Mouse (Mus musculus): ENCODE data around the gene Scarb1. TPM values are rescaled to one million over a fixed set of nuclear protein-coding genes. Genes with fewer than 3 reads are reported as not detected.

Gene Scarb1
- polyA plus RNA-seq, 1 experiment from 2014 or later = 58.0 TPM

DNA sequence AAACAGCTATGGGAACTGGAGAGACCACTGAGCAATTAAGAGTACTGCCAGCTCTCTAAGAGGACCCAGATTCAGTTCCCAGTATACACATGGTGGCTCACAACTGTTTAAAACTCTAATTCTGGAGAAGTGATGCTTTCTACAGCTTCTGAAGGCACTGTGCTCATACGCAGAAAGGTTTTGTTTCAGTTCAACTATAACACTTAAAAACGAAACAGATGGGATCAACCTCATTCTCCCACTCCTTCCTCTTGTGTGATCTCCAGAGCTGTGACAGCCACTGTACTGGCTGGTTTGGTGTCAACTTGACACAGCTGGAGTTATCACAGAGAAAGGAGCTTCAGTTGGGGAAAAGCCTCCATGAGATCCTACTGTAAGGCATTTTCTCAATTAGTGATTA, 35.0 kb upstream of the Scarb1 start:
- Histone ChIP-seq H3K9me3 (ENCODE audit: low read depth, low read length) (no peaks in the 10 kb centered on the region), H3K27me3 (ENCODE audit: insufficient read depth, low read length) (no peaks in the 10 kb centered on the region), H3K4me2 (no peak overlapping the region), H3K36me3 (ENCODE audit: insufficient read depth) (no peaks in the 10 kb centered on the region), H3K4me1 (ENCODE audit: insufficient read depth) (no peaks in the 10 kb centered on the region), H3K4me3 (ENCODE audit: low read depth, low read length) (no peak overlapping the region), H3K27ac (ENCODE audit: low read depth) (no peak overlapping the region), H3K9ac (no peak overlapping the region)
- WGBS = 86% methylated on average over 2 of the region's 2 CpGs
- ATAC-seq (ENCODE audit: insufficient read depth) (no peak), DNase-seq (no peak)
- TF ChIP-seq CTCF (IDR thresholded peaks at IDR 0.05; ENCODE audit: low read depth) = no peak

- Histone ChIP-seq H3K4me1 (ENCODE audit: insufficient read depth) (no peaks in the 10 kb centered on the region), H3K36me3 (ENCODE audit: insufficient read depth) (no peaks in the 10 kb centered on the region), H3K4me2 (no peak overlapping the region), H3K27ac (ENCODE audit: low read depth) (no peak overlapping the region), H3K9me3 (ENCODE audit: low read depth, low read length) (no peaks in the 10 kb centered on the region), H3K27me3 (ENCODE audit: insufficient read depth, low read length) (no peaks in the 10 kb centered on the region), H3K4me3 (ENCODE audit: low read depth, low read length) (no peak overlapping the region), H3K9ac (no peak overlapping the region)
- TF ChIP-seq CTCF (IDR thresholded peaks at IDR 0.05; ENCODE audit: low read depth) = no peak
- WGBS = 57% methylated on average over 4 of the region's 4 CpGs
- ATAC-seq (ENCODE audit: insufficient read depth) = no peak
- no peak for DNase-seq
These were observed 31.1 kb upstream of the Scarb1 start for GRCm38 (mm10) chr5:125372027-125372426.

GRCm38 (mm10) chr5:125370950-125371693, 30.2 kb upstream of the Scarb1 start:
- no peaks in the 10 kb centered on the region for H3K4me1 ChIP-seq (ENCODE audit: insufficient read depth)
- TF ChIP-seq CTCF (IDR thresholded peaks at IDR 0.05; ENCODE audit: low read depth) = peak; percentile 24
- no peak overlapping the region for H3K4me3 ChIP-seq (ENCODE audit: low read depth, low read length)
- whole genome bisulfite sequencing = 70% methylated on average over 7 of the region's 7 CpGs
- DNase-seq = no peak
- H3K4me2 ChIP-seq = no peak overlapping the region
- H3K9ac ChIP-seq = no peak overlapping the region
- no peak for ATAC-seq (ENCODE audit: insufficient read depth)
- no peaks in the 10 kb centered on the region for H3K36me3 ChIP-seq (ENCODE audit: insufficient read depth)
- no peaks in the 10 kb centered on the region for H3K9me3 ChIP-seq (ENCODE audit: low read depth, low read length)
- no peaks in the 10 kb centered on the region for H3K27me3 ChIP-seq (ENCODE audit: insufficient read depth, low read length)
- no peak overlapping the region for H3K27ac ChIP-seq (ENCODE audit: low read depth)

GRCm38 (mm10) chr5:125368568-125368967, 27.7 kb upstream of the Scarb1 start:
- Histone ChIP-seq H3K27ac (ENCODE audit: low read depth) (no peak overlapping the region), H3K27me3 (ENCODE audit: insufficient read depth, low read length) (no peaks in the 10 kb centered on the region), H3K4me1 (ENCODE audit: insufficient read depth) (no peaks in the 10 kb centered on the region; the same call in 1 of the 2 replicates), H3K9ac (no peak overlapping the region), H3K36me3 (ENCODE audit: insufficient read depth) (no peaks in the 10 kb centered on the region), H3K4me3 (ENCODE audit: low read depth, low read length) (no peak overlapping the region), H3K9me3 (ENCODE audit: low read depth, low read length) (no peaks in the 10 kb centered on the region), H3K4me2 (no peak overlapping the region)
- peak; percentile 85 for TF ChIP-seq CTCF (IDR thresholded peaks at IDR 0.05; ENCODE audit: low read depth)
- WGBS = 0% methylated on average over 4 of the region's 4 CpGs
- ATAC-seq (ENCODE audit: insufficient read depth) (peak; percentile 24; the same call in 1 of the 2 replicates), DNase-seq (peak; percentile 86)

DNA sequence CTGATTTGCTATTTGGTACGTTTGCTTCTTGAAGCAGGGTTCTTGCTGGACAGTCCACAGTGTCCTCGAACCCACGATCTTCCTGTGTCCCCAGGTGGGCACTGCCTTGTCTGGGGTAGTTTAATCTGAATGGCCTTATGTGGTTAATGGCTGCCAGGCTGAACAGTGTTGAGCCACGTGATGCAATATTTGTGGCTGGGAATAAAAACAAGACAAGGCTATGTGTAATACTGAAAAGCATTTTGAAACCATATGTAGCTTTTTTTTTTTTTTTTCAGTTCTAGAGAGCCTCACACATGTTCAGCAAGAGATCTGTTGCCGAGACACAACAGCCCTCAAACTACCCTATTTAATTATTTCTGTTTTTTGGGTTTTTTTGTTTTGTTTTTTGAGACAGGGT, 27.3 kb upstream of the Scarb1 start:
- Histone ChIP-seq H3K9ac (no peak overlapping the region), H3K9me3 (ENCODE audit: low read depth, low read length) (no peaks in the 10 kb centered on the region), H3K36me3 (ENCODE audit: insufficient read depth) (no peaks in the 10 kb centered on the region), H3K4me2 (no peak overlapping the region), H3K27me3 (ENCODE audit: insufficient read depth, low read length) (no peaks in the 10 kb centered on the region), H3K4me3 (ENCODE audit: low read depth, low read length) (no peak overlapping the region), H3K27ac (ENCODE audit: low read depth) (no peak overlapping the region), H3K4me1 (ENCODE audit: insufficient read depth) (no peaks in the 10 kb centered on the region; the same call in 1 of the 2 replicates)
- no peak for TF ChIP-seq CTCF (IDR thresholded peaks at IDR 0.05; ENCODE audit: low read depth)
- DNase-seq (no peak), ATAC-seq (ENCODE audit: insufficient read depth) (no peak)
- 63% methylated on average over 5 of the region's 5 CpGs for WGBS

- DNase-seq = no peak
- Histone ChIP-seq H3K27me3 (ENCODE audit: insufficient read depth, low read length) (no peaks in the 10 kb centered on the region), H3K9me3 (ENCODE audit: low read depth, low read length) (no peaks in the 10 kb centered on the region), H3K27ac (ENCODE audit: low read depth) (no peak overlapping the region), H3K36me3 (ENCODE audit: insufficient read depth) (no peaks in the 10 kb centered on the region), H3K4me3 (ENCODE audit: low read depth, low read length) (no peak overlapping the region), H3K4me1 (ENCODE audit: insufficient read depth) (no peaks in the 10 kb centered on the region; the same call in 1 of the 2 replicates), H3K9ac (no peak overlapping the region), H3K4me2 (no peak overlapping the region)
- no peak for ATAC-seq (ENCODE audit: insufficient read depth)
- WGBS = 68% methylated on average over 4 of the region's 4 CpGs
- no peak for TF ChIP-seq CTCF (IDR thresholded peaks at IDR 0.05; ENCODE audit: low read depth)
These were observed 24.0 kb upstream of the Scarb1 start for GRCm38 (mm10) chr5:125364851-125365429.

DNA sequence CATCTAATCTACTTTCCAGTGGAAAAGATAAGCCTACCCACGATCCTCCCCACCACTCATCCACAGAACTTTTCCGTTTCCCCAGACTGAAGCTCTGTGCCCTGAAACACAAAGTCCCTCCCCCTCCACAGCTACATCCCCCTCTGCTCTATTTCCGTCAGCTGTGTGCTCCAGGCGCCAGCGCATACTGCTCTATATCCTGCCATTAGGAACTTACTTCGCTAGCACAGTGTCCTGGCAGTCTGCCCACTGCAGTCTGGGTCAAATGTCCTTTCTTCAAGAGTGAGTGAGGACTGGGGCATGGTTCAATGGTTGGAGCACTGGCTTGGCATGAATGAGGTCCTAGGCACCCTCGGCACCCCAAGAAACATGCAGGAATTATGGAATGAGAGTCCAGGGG, 23.0 kb upstream of the Scarb1 start:
- no peak overlapping the region for H3K4me3 ChIP-seq (ENCODE audit: low read depth, low read length)
- no peak overlapping the region for H3K4me2 ChIP-seq
- no peak overlapping the region for H3K9ac ChIP-seq
- TF ChIP-seq CTCF (IDR thresholded peaks at IDR 0.05; ENCODE audit: low read depth) = no peak
- ATAC-seq (ENCODE audit: insufficient read depth) (peak; percentile 83), DNase-seq (peak; percentile 81)
- no peaks in the 10 kb centered on the region; the same call in 1 of the 2 replicates for H3K4me1 ChIP-seq (ENCODE audit: insufficient read depth)
- 46% methylated on average over 7 of the region's 7 CpGs for WGBS
- no peak overlapping the region for H3K27ac ChIP-seq (ENCODE audit: low read depth)
- H3K36me3 ChIP-seq (ENCODE audit: insufficient read depth) = no peaks in the 10 kb centered on the region
- no peaks in the 10 kb centered on the region for H3K27me3 ChIP-seq (ENCODE audit: insufficient read depth, low read length)
- H3K9me3 ChIP-seq (ENCODE audit: low read depth, low read length) = no peaks in the 10 kb centered on the region

Data from lung, embryonic 14.5 days (tissue).